Mouse (Mus musculus): ENCODE results near the gene Atg7. TPM values are rescaled to one million over a fixed set of nuclear protein-coding genes. Genes with fewer than 3 reads are reported as not detected.
"Not testable (repeated sequence)": the region's sequence is repeated elsewhere in the genome, so short reads cannot be mapped to it uniquely, and the experiment has no call there.

Gene Atg7
- total RNA-seq (2022) = 10 to 100 TPM; 21.0 to 28.8 (median 28.3) TPM

DNA sequence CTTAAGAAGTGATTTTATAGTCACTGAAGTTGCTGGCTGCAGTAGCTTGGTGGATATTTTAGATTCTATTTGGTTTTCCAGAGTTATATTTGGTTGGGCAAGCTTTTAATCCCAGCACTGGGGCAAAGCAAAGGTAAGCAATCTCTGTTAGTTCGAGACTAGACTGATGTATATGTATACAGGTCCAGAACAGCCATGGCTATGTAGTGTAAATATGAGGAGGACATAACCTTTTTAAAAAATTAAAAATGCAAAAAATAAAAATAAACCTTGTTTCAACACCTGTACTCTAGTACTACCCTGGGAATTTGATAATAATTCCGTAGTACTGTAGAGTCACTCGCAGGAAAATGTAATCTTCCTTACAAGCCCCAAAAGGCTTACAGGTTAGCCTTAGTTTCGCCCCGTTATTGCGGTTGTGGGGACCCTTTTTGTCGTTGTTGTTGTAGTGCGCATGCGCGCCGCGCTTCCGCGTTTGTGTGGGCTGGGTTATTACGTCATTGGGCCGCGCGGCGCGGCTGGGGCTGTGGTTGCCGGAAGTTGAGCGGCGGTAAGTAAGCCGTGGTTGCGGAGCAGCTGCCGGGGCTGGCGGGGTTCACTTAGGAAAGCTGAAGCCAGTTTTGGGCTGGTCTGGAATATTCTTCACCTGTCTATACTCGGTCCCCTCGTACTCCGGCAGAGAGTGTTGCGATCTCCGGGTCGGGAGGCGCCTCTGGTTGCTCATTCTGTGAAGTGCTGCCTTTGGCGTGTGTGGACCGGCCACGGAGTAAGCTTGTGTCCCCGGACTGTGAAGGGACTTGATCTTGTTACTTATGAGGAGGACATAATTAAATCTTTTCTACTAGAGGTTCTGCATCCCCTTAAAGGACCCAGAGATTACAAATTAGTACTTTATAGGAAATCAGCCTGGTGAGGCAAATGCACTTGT lies at the start of gene Atg7:
Gene Atg7, plus strand, starts transcription at position 497 of the 928 bp plus-strand sequence.
- DNase-seq (ENCODE audit: low spot score in 2 of 2) = peak; percentile 87 to 92

DNA sequence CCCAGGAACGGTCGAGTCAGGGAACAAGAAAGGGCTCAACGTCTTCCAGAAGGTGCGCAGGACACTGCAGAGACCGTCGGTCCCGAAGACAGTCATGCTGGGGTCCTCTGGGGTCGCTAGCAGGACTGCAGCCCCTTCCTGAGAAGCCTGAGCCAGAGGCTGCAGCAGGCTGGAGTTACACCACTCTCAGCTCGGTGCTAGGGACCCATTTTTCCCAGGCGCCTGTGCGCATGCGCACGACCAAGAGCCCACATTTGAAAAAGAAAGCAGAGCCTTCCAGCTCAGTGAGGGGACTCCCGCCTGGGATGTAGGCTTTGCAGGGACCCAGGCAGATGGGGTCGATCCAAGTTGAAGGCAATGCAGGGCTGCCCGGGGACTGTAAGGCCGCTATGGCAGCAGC lies 28.8 kb upstream of the Atg7 start:
- DNase-seq (ENCODE audit: low spot score in 2 of 2) = peak; percentile 46 to 62

- DNase-seq (ENCODE audit: low spot score in 2 of 2) = not testable (repeated sequence)
Measured at GRCm38 (mm10) chr6:114633886-114634285, 9.0 kb upstream of the Atg7 start.

DNA sequence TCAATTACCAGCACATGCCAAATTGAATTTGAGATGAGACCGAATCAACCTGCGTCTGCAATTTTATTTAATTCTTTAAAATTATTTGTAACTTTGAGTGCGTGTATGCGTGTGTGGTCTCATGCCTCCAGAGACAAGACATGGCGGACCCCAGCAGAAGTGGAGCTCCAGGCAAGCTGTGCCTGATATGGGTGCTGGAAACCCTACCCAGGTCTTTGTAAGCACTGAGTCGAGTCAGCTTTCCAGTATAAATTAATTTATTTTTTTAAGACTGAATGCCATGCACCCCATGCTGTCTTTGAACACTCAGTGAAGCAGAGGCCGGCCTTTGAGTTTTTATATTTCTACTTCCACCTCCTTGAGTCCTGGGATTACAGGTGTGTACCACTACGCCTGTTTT lies 819 bp downstream of the Atg7 start:
- no peak for DNase-seq (ENCODE audit: low spot score in 2 of 2)

DNA sequence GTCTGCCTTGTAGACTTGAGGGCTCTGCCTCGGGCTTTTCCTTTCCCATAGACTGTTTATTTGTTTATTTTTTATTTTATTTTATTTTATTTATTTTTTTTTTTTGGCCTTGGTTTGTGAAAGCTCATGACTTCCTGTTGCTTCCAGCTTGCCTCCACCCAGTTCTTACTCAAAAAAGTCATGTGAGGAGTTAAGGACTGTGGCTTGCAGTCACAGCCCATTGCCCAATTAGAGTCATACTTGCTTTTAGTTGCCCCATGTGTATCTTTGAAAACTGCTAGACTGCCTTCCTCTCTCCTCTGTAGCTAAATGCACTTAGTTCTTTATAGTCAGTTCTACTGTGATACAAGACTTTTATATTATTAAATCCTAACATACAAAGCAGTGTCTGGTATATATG lies 1.6 kb downstream of the Atg7 start:
- DNase-seq (ENCODE audit: low spot score in 2 of 2) = no peak

DNA sequence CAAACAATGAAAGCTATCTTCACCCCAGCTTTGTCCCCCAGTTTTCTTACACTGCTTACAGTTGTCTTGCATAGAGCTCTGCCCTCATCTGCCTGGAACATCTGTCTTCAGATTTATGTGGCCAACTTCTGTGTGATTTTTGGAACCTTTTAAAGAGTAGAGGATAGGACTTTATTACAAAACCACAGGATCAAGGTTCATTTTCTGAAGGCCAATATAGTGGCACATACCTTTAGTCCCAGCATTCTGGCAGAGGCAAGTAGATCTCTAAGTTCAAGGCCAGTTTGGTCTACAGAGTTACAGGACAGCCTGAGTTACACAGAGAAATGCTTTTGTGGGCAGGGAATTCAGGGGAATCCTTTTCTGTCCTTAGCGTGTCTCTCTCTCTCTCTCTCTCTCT lies 3.3 kb downstream of the Atg7 start:
- no peak for DNase-seq (ENCODE audit: low spot score in 2 of 2)

DNA sequence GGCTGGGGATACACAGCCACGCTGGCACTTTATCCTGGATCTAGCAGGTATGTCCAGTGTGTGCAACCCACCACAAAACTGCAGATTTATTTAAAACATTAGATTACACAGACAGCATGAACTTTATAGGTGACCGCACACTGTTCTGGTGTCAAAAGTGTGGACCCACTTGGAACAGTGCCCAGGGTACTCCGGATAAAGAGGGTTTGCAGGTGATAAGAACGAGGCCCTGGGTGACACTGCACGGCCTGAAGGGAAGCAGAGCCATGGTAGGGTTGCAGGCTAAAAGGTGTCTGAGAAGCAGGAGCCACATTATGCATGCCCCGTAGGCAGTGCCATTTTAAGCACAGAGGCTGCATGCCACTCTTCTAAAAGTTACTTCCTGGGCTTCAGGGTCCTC lies 4.1 kb downstream of the Atg7 start:
- no peak for DNase-seq (ENCODE audit: low spot score in 2 of 2)

GRCm38 (mm10) chr6:114648352-114649030 lies 5.6 kb downstream of the Atg7 start:
- DNase-seq (ENCODE audit: low spot score in 2 of 2) = no peak

- DNase-seq (ENCODE audit: low spot score in 2 of 2) = no peak
Measured at GRCm38 (mm10) chr6:114652209-114652608, 9.3 kb downstream of the Atg7 start.

- no peak for DNase-seq (ENCODE audit: low spot score in 2 of 2)
Measured at GRCm38 (mm10) chr6:114656826-114657600, 14.1 kb downstream of the Atg7 start.

- no peak for DNase-seq (ENCODE audit: low spot score in 2 of 2)
Measured at GRCm38 (mm10) chr6:114657807-114658206, 14.9 kb downstream of the Atg7 start.

- no peak for DNase-seq (ENCODE audit: low spot score in 2 of 2)
Measured at GRCm38 (mm10) chr6:114659278-114659991, 16.5 kb downstream of the Atg7 start.

- DNase-seq (ENCODE audit: low spot score in 2 of 2) = no peak
Measured at GRCm38 (mm10) chr6:114659992-114660800, 17.3 kb downstream of the Atg7 start.

DNA sequence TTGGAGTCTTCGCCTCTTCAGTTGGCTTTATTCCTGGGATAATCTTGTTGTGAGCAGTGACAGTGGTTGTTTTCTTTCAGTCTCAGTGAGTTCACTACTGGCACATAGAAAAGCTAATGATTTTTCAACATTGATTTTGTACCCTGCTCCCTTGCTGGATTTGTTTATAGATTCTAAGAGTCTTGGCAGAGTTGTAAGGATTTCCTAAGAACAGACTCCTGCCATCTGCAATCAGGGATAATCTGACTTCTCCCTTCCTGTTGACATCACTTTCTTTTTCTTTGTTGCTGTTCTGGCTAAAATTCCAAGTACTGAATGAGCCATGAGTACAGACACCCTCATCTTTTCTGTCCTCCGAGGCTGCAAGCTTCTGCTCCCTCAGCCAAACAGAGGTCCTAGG lies 20.8 kb downstream of the Atg7 start:
- no peak for DNase-seq (ENCODE audit: low spot score in 2 of 2)

DNA sequence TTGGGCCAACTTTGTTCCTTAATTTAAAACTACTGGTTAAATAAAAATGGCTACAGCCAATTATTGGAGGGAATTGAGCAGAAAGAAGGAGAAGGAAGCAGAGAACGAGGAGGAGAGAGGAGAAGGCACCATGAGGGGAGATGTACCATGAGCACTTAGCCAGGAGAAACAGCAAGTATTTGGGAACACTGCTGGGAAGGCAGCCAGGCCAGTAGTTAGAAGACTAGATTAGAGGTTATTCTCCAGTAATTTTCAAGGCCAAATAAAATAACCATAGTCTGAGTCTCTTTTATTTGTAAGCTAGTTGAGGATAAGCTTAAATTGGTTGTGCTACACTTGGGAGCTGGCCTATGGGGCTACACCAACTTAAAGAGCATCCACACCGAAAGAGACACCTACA lies 21.8 kb downstream of the Atg7 start:
- DNase-seq (ENCODE audit: low spot score in 2 of 2) = no peak

DNA sequence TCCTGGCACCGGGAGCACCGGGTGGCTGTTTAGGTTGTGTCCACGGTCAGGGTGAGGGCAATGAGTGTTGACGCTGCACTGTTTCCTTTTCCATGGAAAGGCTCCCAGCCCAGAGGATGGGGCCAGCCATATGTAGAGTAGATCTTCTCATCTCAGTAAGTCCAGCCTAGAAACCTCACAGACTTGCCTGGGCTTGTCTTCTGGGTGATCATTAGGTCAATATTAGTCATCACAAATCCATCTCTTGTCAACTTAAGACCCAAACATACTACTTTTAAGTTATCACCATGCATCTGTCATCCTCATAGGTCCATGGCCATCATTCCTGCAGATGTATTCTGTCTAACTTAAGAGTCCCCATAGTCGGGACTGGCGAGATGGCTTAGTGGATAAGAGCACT lies 24.6 kb downstream of the Atg7 start:
- DNase-seq (ENCODE audit: low spot score in 2 of 2) = no peak

GRCm38 (mm10) chr6:114674771-114675170 lies 31.9 kb downstream of the Atg7 start:
- no peak for DNase-seq (ENCODE audit: low spot score in 2 of 2)

GRCm38 (mm10) chr6:114676091-114676490 lies 33.2 kb downstream of the Atg7 start:
- no peak for DNase-seq (ENCODE audit: low spot score in 2 of 2)

- no peak for DNase-seq (ENCODE audit: low spot score in 2 of 2)
Measured at GRCm38 (mm10) chr6:114682092-114682711, 39.3 kb downstream of the Atg7 start.

DNA sequence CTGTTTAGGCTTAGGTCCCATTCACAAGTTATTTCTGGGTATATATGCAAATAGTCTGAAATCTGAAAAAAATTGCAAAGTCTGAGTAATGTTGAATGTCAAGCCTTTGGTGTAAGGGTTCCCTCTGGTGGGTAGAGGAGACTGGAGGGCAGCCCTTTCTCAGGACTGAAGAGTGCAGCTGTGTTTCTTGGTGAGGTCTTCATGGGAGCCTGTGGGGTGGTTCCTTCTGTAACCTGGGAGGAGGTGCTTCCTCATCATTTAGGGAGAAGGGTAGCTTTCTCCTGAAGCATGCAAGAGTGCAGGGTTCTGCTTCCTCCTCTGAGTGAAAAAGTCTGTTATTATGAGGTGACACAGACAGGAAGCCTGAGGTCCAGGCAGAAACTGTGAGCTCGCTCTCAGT lies 40.8 kb downstream of the Atg7 start:
- DNase-seq (ENCODE audit: low spot score in 2 of 2) = no peak

Measured in layer of hippocampus, adult 8-10 months (tissue).